Mouse (Mus musculus): ENCODE results near the gene Slc25a18.

DNA sequence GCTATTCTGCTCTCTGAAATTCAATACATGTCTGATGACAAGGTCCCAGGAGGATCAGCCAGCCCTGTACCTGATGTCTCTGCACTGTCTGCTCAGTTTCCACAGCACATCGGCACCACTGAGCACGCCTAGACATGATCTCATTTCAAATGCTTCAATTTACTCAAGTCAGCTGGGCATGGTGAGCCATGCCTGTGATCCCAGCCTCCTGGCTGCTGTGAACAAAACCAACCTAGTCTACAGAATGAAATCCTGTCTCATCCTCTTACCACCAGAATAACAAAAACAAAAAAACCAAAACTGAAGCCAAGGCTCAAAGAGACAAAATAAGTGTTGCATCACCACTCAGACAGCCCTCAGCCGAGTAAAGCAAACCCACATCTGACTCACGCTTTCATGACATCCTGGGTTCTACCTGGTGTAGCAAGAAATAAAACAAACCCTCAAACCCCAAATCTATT is 26.2 kb downstream of the Slc25a18 start:
- TF ChIP-seq POLR2AphosphoS2 (IDR thresholded peaks at IDR 0.05; ENCODE audit: insufficient read length, low read depth) (no peak), TCF12 (IDR thresholded peaks at IDR 0.05; ENCODE audit: insufficient read depth, poor library complexity, severe bottlenecking) (no peak), POLR2A (IDR thresholded peaks at IDR 0.05; ENCODE audit: insufficient read length, low read depth) (no peak), E2F4 (IDR thresholded peaks at IDR 0.05; ENCODE audit: insufficient read depth) (no peak), CEBPB (IDR thresholded peaks at IDR 0.05; ENCODE audit: insufficient read depth, poor library complexity, severe bottlenecking) (peak; percentile 39; the same call in 1 of the 2 replicates), USF1 (IDR thresholded peaks at IDR 0.05; ENCODE audit: low read depth) (no peak)
